Mouse (Mus musculus) forebrain, embryonic 13.5 days (tissue): Measurements from ENCODE around the gene Trim3. TPM values are rescaled to one million over a fixed set of nuclear protein-coding genes. Genes with fewer than 3 reads are reported as not detected.

Source experiments
- ATAC-seq: fragments of 200-750 bp; cut with Nextera tagmentation; 2 replicates; pipeline ENCODE4 v1.8.0; 2017
- H3K27ac ChIP-seq: fragments of 300-500 bp; sonication (generic); 2 replicates; pipeline ENCODE4 v1.5.1; 2015; ENCODE audit warnings: inconsistent platforms, mild to moderate bottlenecking, moderate library complexity
- H3K27me3 ChIP-seq: fragments of 300-500 bp; sonication (generic); 2 replicates; pipeline ENCODE4 v1.6.1; 2015; ENCODE audit warnings: mild to moderate bottlenecking, inconsistent platforms
- H3K36me3 ChIP-seq: fragments of 300-500 bp; sonication (generic); 2 replicates; pipeline ENCODE4 v1.6.1; 2015; ENCODE audit warnings: mild to moderate bottlenecking, inconsistent platforms; ENCODE audit not compliant: poor library complexity, severe bottlenecking
- H3K4me1 ChIP-seq: fragments of 300-500 bp; sonication (generic); 2 replicates; pipeline ENCODE4 v1.6.1; 2015; ENCODE audit warnings: inconsistent platforms
- H3K4me2 ChIP-seq: fragments of 300-500 bp; sonication (generic); 2 replicates; pipeline ENCODE4 v1.6.1; 2015; ENCODE audit warnings: inconsistent platforms, mild to moderate bottlenecking, moderate library complexity
- H3K4me3 ChIP-seq: fragments of 300-500 bp; sonication (generic); 2 replicates; pipeline ENCODE4 v1.5.1; 2015; ENCODE audit warnings: mild to moderate bottlenecking, inconsistent platforms
- H3K9ac ChIP-seq: fragments of 300-500 bp; sonication (generic); 2 replicates; pipeline ENCODE4 v1.6.1; 2015; ENCODE audit warnings: mild to moderate bottlenecking, inconsistent platforms
- H3K9me3 ChIP-seq: fragments of 300-500 bp; sonication (generic); replicated peaks from 2 replicates; pipeline ENCODE4 v1.6.1; 2016; ENCODE audit warnings: inconsistent platforms
- WGBS: fragments of 180-500 bp; shearing (Covaris S2); methylation state at CpG from one replicate; pipeline ENCODE4 v1.1.7; 2015; 5-methylcytosine and 5-hydroxymethylcytosine counted together
- polyA plus RNA-seq: library from polyadenylated mRNA; unstranded; fragments of >200 nt; fragmentation: Nextera tagmentation; extraction: Ambion mirVana; gene quantifications from 2 replicates; pipeline ENCODE4 v1.2.1, GENCODE M21; 2015

The Trim3 gene
- polyA plus RNA-seq, 1 experiment from 2014 or later, result 45.0 TPM

DNA sequence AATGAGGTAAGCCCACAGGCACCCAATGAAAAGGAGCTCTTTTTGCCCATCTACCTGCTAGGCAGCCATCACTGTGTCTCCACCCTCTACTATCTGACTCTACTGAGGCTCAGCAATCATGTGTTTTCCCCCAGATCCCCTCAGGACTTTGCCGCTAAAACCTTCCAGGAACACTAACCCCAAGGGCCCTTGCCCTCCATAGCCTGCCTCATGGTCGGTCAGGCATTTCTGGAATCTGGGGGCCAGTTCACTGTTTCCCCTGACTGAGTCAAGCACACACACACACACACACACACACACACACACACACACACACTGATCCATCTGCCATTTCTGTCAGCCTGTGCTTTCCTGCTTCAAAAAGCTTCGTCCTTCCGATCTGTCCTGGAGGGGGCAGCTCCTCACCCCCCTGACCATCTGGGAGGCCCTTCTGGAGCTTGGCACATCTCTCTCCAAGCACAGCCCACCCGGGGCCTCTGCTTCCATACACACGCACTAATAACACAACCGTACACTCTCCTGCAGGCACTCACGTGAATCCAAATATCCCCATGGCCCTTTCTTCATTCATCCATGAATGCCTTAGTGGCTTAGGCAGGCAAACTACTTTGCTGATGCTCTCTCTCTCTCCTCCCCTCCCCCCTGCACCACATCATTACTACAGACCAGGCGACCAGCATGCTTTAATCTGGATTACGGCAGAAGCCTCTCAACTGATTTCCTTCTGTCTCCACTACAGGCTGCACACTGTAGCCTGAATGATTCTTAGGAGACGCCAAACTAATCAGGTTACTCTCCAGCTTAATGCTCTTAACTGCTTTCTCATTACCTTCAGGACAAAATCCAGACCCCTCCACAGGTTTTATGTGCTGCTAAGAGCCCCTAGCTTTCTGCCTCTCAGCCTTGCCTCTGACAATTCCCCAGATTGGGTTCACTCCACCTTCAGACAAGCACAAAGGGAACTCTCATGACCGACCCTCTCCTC is 63.6 kb downstream of the Trim3 start:
- peaks cover 57% of the 10 kb centered on the region for H3K36me3 ChIP-seq
- peaks cover 40% of the 10 kb centered on the region for H3K4me1 ChIP-seq
- whole genome bisulfite sequencing, result 8% methylated on average over 12 of the region's 12 CpGs
- peak overlapping the region; percentile 45 for H3K9ac ChIP-seq
- H3K4me2 ChIP-seq, result peak overlapping the region; percentile 52
- H3K27ac ChIP-seq, result peak overlapping the region; percentile 92
- ATAC-seq, result peak; percentile 48
- no peaks in the 10 kb centered on the region for H3K9me3 ChIP-seq
- H3K4me3 ChIP-seq, result peak overlapping the region; percentile 25; the same call in 1 of the 2 replicates
- no peaks in the 10 kb centered on the region for H3K27me3 ChIP-seq

DNA sequence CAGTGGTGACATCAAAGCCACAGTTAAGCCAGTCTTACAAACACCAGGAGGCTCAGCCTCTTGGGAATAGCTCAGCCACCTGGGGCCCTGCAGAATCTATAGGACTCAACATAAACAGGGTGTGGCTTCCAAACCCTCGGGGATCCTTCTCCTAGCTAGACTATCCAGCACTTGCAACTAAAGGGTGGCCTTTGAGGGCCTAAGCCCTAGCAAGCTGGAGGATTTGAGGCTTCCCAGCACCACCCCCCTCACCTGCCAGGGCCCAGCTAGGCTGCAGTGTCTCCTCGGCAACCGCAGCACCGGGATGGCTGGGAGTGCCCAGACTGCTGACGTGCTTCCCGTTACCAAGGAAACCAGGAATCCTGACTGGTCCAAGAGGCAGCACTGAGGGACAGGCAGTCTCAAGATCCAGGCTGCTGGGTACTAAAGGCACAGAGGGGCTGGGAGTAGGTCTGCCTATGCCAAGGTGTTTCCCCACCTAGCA is 64.3 kb downstream of the Trim3 start:
- Histone ChIP-seq H3K4me3 (peak overlapping the region; percentile 25), H3K9me3 (no peaks in the 10 kb centered on the region), H3K27me3 (no peaks in the 10 kb centered on the region), H3K27ac (peak overlapping the region; percentile 92), H3K36me3 (peaks cover 57% of the 10 kb centered on the region), H3K9ac (peak overlapping the region; percentile 41), H3K4me1 (peaks cover 40% of the 10 kb centered on the region), H3K4me2 (peak overlapping the region; percentile 52)
- 1% methylated on average over 6 of the region's 6 CpGs for WGBS
- peak; percentile 90 for ATAC-seq

DNA sequence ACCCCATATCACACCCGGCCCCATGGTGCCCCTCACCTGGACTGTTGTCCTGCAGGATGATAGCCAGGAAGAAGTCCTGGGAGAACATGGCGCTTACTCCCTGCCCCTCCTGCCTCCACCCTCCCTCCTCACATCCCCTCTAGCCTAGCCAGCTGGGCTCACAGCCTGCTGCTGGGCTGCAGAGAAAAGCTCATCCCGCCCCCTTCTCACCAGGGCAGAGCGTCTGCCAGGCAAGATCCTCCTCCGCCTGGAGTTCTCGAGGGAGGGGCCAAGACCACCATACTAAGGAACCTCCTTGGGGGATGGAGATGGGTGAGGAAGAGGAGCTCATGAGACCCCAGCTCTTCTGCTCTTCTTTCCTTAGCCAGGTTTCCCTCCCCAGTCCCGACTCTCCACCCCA is 64.8 kb downstream of the Trim3 start:
- peak overlapping the region; percentile 52 for H3K4me2 ChIP-seq
- H3K4me1 ChIP-seq, result peaks cover 40% of the 10 kb centered on the region
- peaks cover 57% of the 10 kb centered on the region for H3K36me3 ChIP-seq
- H3K27me3 ChIP-seq, result no peaks in the 10 kb centered on the region
- H3K9me3 ChIP-seq, result no peaks in the 10 kb centered on the region
- ATAC-seq, result peak; percentile 77
- 8% methylated on average over 7 of the region's 7 CpGs for WGBS
- peak overlapping the region; percentile 92 for H3K27ac ChIP-seq
- H3K4me3 ChIP-seq, result peak overlapping the region; percentile 25
- peak overlapping the region; percentile 41; the same call in 1 of the 2 replicates for H3K9ac ChIP-seq

DNA sequence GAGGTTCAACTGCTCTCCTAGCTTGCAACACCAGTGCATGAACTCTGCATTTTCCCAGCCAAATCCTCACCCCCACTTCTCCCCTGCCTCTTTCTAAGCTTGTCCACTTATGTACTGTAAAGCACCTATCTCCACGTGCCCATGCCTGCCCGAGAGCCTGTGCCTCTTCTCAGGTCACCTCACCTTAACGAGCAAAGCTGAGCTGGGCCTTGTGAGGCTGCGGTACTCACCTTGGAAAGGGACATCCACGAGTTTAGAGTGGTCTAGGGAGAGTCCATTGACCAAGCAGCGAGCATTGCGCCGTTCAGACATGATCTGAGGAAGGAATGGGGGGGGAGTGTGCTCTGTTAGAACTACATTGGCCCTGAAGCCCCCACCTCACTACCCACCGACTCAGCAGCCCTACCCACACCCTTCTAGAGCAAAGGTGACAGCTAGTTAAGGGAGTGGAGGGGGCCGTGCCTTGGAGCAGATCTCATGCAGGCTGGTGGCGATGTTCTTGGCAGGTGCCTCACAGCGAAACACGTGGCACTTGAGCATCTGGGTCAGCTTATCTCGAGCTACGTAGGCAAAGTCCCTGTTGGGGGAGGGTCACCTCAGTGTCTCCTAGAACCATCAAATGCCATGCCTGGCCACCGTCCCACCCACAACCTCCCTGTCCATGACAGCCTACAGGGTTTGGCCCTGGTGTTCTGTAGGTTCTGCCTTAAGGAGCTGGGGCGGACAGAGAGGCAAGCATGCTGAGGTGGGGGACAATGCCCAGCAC is 68.1 kb downstream of the Trim3 start:
- WGBS, result 89% methylated on average over 17 of the region's 17 CpGs
- Histone ChIP-seq H3K4me3 (no peak overlapping the region), H3K9ac (no peak overlapping the region), H3K27me3 (no peaks in the 10 kb centered on the region), H3K9me3 (no peaks in the 10 kb centered on the region), H3K4me2 (no peak overlapping the region), H3K36me3 (peaks cover 64% of the 10 kb centered on the region), H3K4me1 (peaks cover 26% of the 10 kb centered on the region), H3K27ac (no peak overlapping the region)
- ATAC-seq, result no peak

DNA sequence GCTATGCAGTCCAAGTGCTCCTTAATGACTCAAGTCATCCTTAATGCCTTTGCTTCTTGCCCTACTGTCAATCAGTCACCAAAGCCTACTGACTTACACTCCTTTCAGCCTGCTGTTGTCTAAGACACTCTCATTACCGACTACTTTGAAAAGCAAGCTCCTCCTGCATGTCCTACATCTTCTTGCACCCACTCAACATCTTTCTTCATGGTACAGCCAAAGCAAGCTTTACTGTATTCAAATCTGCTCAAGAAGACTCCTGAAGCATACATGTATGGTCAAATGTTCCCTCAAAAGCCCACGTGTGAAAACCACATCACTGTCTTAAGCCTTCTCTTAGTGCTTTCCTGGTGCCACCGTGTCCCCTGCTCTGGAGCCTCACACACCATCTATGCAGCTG is 70.0 kb downstream of the Trim3 start:
- ATAC-seq, result no peak
- no peaks in the 10 kb centered on the region for H3K27me3 ChIP-seq
- 89% methylated on average over 3 of the region's 3 CpGs for WGBS
- no peak overlapping the region for H3K4me2 ChIP-seq
- H3K4me3 ChIP-seq, result no peak overlapping the region
- no peak overlapping the region for H3K27ac ChIP-seq
- H3K9ac ChIP-seq, result no peak overlapping the region
- no peaks in the 10 kb centered on the region for H3K9me3 ChIP-seq
- peaks cover 7% of the 10 kb centered on the region for H3K4me1 ChIP-seq
- H3K36me3 ChIP-seq, result peaks cover 80% of the 10 kb centered on the region

DNA sequence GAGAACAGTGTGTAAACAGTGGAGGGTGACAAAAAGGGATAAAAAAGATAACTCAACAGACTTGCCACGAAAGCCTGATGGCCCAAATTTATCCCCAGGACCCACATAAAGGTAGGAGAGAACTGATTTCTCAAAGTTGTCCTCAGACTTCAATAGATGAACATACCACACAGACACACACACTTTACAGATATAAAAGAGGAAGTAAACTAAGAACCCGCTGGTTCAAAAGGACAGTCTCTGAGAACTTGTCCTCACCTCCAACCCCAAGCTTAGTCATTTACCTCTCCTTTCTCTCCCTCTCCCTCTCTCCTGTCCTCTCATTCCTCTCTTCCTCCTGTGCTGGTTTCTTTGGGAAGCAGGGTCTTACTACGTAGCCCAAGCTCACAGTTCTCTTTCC is 71.1 kb downstream of the Trim3 start:
- Histone ChIP-seq H3K36me3 (peaks cover 84% of the 10 kb centered on the region), H3K4me3 (no peak overlapping the region), H3K9ac (no peak overlapping the region), H3K4me2 (no peak overlapping the region), H3K9me3 (no peaks in the 10 kb centered on the region), H3K27ac (no peak overlapping the region), H3K4me1 (no peaks in the 10 kb centered on the region), H3K27me3 (no peaks in the 10 kb centered on the region)
- 92% methylated on average over 3 of the region's 3 CpGs for WGBS
- no peak for ATAC-seq

DNA sequence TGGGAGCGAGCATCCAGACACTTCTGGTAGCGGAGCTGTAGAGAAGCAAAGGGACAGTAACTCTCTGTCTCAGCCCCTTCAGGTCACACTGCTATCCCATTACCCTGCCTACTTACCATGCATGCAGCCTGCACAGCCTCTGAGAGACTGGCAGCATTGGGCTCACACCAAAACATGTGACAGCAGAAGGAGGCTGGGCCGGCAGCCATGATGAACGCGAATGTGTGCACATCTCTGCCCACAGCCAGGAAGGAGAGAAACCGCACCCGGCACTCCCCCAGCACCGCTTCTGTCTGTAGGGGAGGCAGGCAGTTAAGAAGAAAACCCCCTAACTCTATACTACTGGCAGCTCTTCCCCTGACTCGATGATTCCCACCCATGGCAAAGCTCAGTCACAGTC is 74.4 kb downstream of the Trim3 start:
- no peak overlapping the region for H3K9ac ChIP-seq
- no peak overlapping the region for H3K27ac ChIP-seq
- no peaks in the 10 kb centered on the region for H3K27me3 ChIP-seq
- no peak overlapping the region for H3K4me3 ChIP-seq
- H3K4me2 ChIP-seq, result no peak overlapping the region
- no peak for ATAC-seq
- peaks cover 58% of the 10 kb centered on the region for H3K36me3 ChIP-seq
- no peaks in the 10 kb centered on the region for H3K9me3 ChIP-seq
- peaks cover 15% of the 10 kb centered on the region for H3K4me1 ChIP-seq
- 82% methylated on average over 6 of the region's 9 CpGs for WGBS

DNA sequence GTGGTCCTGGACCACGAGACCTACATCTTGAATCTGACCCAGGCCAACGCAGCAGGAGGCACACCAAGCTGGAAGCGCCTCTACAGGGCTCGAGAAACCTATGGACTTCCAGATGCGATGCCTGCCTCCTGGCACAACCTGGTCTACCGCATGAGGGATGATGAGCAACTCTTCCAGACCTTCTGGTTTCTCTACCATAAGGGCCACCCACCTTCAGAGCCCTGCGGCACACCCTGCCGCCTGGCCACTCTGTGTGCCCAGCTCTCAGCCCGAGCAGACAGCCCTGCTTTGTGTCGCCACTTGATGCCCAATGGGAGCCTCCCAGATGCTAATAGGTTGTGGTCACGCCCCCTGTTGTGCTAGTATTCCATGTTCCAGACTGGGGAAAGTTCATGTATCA is 75.7 kb downstream of the Trim3 start:
- H3K27ac ChIP-seq, result no peak overlapping the region
- WGBS, result 85% methylated on average over 11 of the region's 11 CpGs
- no peaks in the 10 kb centered on the region for H3K9me3 ChIP-seq
- H3K4me2 ChIP-seq, result no peak overlapping the region
- ATAC-seq, result no peak
- H3K9ac ChIP-seq, result no peak overlapping the region
- H3K4me1 ChIP-seq, result peaks cover 19% of the 10 kb centered on the region
- no peak overlapping the region for H3K4me3 ChIP-seq
- no peaks in the 10 kb centered on the region for H3K27me3 ChIP-seq
- H3K36me3 ChIP-seq, result peaks cover 48% of the 10 kb centered on the region

DNA sequence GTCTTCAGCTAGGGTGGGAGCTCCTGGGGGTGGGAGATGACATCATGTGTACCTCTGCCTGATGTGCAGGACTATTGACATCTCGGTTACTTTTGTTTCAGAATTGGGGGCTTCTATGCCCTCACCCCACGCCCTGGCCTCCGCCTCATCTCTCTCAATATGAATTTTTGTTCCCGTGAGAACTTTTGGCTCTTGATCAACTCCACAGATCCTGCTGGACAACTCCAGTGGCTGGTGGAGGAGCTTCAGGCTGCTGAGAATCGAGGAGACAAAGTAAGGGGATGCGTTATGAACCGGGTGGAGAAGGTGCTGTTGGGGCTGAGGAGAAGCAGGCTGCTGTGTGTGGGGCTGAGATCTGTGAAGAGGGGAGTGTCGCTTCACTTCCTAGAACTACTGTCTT is 77.0 kb downstream of the Trim3 start:
- ATAC-seq, result no peak
- peaks cover 19% of the 10 kb centered on the region for H3K4me1 ChIP-seq
- no peaks in the 10 kb centered on the region for H3K27me3 ChIP-seq
- no peaks in the 10 kb centered on the region for H3K9me3 ChIP-seq
- H3K36me3 ChIP-seq, result peaks cover 41% of the 10 kb centered on the region
- whole genome bisulfite sequencing, result 92% methylated on average over 8 of the region's 8 CpGs
- no peak overlapping the region for H3K4me2 ChIP-seq
- H3K27ac ChIP-seq, result no peak overlapping the region
- H3K4me3 ChIP-seq, result no peak overlapping the region
- H3K9ac ChIP-seq, result no peak overlapping the region

DNA sequence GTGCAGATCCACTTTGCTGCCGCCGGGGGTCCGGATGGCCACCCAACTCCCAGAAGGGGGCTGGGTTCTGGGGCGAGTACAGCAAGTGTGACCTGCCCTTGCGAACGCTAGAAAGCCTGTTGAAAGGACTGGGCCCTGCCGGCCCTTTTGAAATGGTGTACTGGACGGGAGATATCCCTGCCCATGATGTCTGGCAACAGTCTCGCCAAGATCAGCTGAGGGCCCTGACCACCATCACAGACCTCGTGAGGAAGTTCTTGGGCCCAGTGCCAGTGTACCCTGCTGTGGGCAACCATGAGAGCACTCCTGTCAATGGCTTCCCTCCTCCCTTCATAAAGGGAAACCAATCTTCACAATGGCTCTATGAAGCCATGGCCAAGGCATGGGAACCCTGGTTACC is 77.8 kb downstream of the Trim3 start:
- Histone ChIP-seq H3K4me3 (peak overlapping the region; percentile 76; the same call in 1 of the 2 replicates), H3K4me1 (peaks cover 19% of the 10 kb centered on the region), H3K36me3 (peaks cover 34% of the 10 kb centered on the region), H3K9me3 (no peaks in the 10 kb centered on the region), H3K4me2 (peak overlapping the region; percentile 68), H3K27ac (no peak overlapping the region), H3K9ac (0 out of 2 replicates have a peak overlapping the region, but pooled peaks have one; percentile 83), H3K27me3 (no peaks in the 10 kb centered on the region)
- WGBS, result 86% methylated on average over 10 of the region's 10 CpGs
- ATAC-seq, result no peak
